Comparison of ENCODE assay signal across 11 mouse cellular contexts in the genomic region with DNA sequence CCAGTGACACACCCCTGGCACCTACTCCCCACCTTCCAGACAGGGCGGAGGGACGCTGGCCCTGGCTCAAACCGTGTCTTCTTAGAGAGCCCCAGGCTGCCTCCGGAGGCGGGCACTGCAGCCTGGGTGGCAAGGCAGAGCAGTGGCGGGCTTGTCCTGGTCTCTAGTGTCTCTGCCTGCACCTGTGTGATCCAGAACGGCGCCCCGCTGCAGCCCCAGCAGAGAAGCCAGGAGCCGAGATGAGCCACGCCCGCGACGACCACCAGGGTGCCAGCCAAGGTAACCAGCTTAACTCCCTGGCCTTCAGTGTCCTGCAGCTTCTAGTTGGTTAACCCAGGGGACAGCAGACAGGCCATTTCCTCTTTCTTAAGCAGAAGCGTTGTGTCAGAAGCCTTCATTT. TPM values are rescaled to one million over a fixed set of nuclear protein-coding genes. Genes with fewer than 3 reads are reported as not detected.
DNase-seq lines count a peak whose midpoint lies in the region; ATAC-seq and TF ChIP-seq lines count a peak whose summit lies in the region.
"Had no signal": no experiment of that assay in that cellular context is flagged by ENCODE, and none has a peak within 500 bp of the region (broad histone marks: within the 10 kb centered on the region; RNA-seq: fewer than 3 reads in every experiment).

No protein-coding gene starts in this region.

- no peak overlapping the region for H3K27ac ChIP-seq in forebrain, embryonic 11.5 days (ENCODE audit: low read depth, low read length)
- no peak overlapping the region for H3K27ac ChIP-seq in forebrain, postnatal 0 days (ENCODE audit: low read depth, low read length)
- no peak overlapping the region for H3K27ac ChIP-seq in kidney, embryonic 15.5 days
- H3K27ac ChIP-seq in hindbrain, embryonic 16.5 days (ENCODE audit: low read depth, low read length) = no peak overlapping the region
- H3K27ac ChIP-seq: left cerebral cortex, adult 2 months had no signal

- no peaks in the 10 kb centered on the region for H3K36me3 ChIP-seq in forebrain, embryonic 11.5 days (ENCODE audit: control insufficient read depth, insufficient read depth, low read length)
- H3K36me3 ChIP-seq in forebrain, postnatal 0 days (ENCODE audit: insufficient read depth) = no peaks in the 10 kb centered on the region
- H3K36me3 ChIP-seq in kidney, embryonic 15.5 days = no peaks in the 10 kb centered on the region
- no peaks in the 10 kb centered on the region for H3K36me3 ChIP-seq in hindbrain, embryonic 16.5 days (ENCODE audit: control insufficient read depth, insufficient read depth, low read length)

- H3K9me3 ChIP-seq in forebrain, embryonic 11.5 days (ENCODE audit: control insufficient read depth, low read length) = no peaks in the 10 kb centered on the region
- H3K9me3 ChIP-seq in forebrain, postnatal 0 days (ENCODE audit: low read length) = no peaks in the 10 kb centered on the region
- H3K9me3 ChIP-seq in kidney, embryonic 15.5 days (replicated peaks) = no peaks in the 10 kb centered on the region
- no peaks in the 10 kb centered on the region for H3K9me3 ChIP-seq in hindbrain, embryonic 16.5 days (ENCODE audit: control insufficient read depth, low read length)

- H3K4me2 ChIP-seq in forebrain, embryonic 11.5 days (ENCODE audit: low read depth, low read length, severe bottlenecking) = 0 out of 2 replicates have a peak overlapping the region, but pooled peaks have one; percentile 15
- no peak overlapping the region for H3K4me2 ChIP-seq in forebrain, postnatal 0 days (ENCODE audit: low read depth)
- H3K4me2 ChIP-seq in kidney, embryonic 15.5 days = peak overlapping the region; percentile 39
- H3K4me2 ChIP-seq in hindbrain, embryonic 16.5 days (ENCODE audit: low read length) = peak overlapping the region; percentile 36

- 0 out of 2 replicates have a peak, but pooled peaks cover 3% of the 10 kb centered on the region for H3K4me1 ChIP-seq in forebrain, embryonic 11.5 days (replicated peaks; ENCODE audit: control insufficient read depth, insufficient read depth, low read length)
- H3K4me1 ChIP-seq in forebrain, postnatal 0 days (ENCODE audit: insufficient read depth) = no peaks in the 10 kb centered on the region
- peaks cover 5% of the 10 kb centered on the region; the same call in 1 of the 2 replicates for H3K4me1 ChIP-seq in kidney, embryonic 15.5 days
- no peaks in the 10 kb centered on the region for H3K4me1 ChIP-seq in hindbrain, embryonic 16.5 days (ENCODE audit: control insufficient read depth, insufficient read depth, low read depth, low read length)
- H3K4me1 ChIP-seq: megakaryocyte, embryonic 14.5 days had no signal

- no peaks in the 10 kb centered on the region for H3K27me3 ChIP-seq in forebrain, embryonic 11.5 days (ENCODE audit: control insufficient read depth, insufficient read depth, low read length)
- H3K27me3 ChIP-seq in forebrain, postnatal 0 days (ENCODE audit: insufficient read depth, low read length) = no peaks in the 10 kb centered on the region
- H3K27me3 ChIP-seq in kidney, embryonic 15.5 days = no peaks in the 10 kb centered on the region
- no peaks in the 10 kb centered on the region for H3K27me3 ChIP-seq in hindbrain, embryonic 16.5 days (replicated peaks; ENCODE audit: control insufficient read depth, insufficient read depth, low read length)

- DNase-seq in forebrain, embryonic 11.5 days (ENCODE audit: low spot score) = peak; percentile 58
- DNase-seq in forebrain, postnatal 0 days = no peak
- no peak for DNase-seq in kidney, postnatal 10 days
- DNase-seq in ES-CJ7 (ENCODE audit: low read depth, low spot score) = peak; percentile 11
- DNase-seq in layer of hippocampus, adult 9-10 months (ENCODE audit: low spot score) = no peak
- no peak for DNase-seq in ovary, postnatal 14 days (ENCODE audit: low spot score)
- DNase-seq: embryo, embryonic 11 days had no signal

- 8% methylated on average over 15 of the region's 15 CpGs for WGBS in forebrain, embryonic 11.5 days
- 8% methylated on average over 15 of the region's 15 CpGs for WGBS in forebrain, postnatal 0 days
- WGBS in kidney, embryonic 15.5 days = 16% methylated on average over 15 of the region's 15 CpGs
- 15% methylated on average over 15 of the region's 15 CpGs for WGBS in hindbrain, embryonic 16.5 days

- H3K4me3 ChIP-seq in forebrain, embryonic 11.5 days (ENCODE audit: low read depth, low read length) = no peak overlapping the region
- H3K4me3 ChIP-seq in forebrain, postnatal 0 days (ENCODE audit: low read depth, low read length) = no peak overlapping the region
- H3K4me3 ChIP-seq in kidney, embryonic 15.5 days (replicated peaks) = no peak overlapping the region
- no peak overlapping the region for H3K4me3 ChIP-seq in hindbrain, embryonic 16.5 days (ENCODE audit: low read length)
- H3K4me3 ChIP-seq: left cerebral cortex, adult 2 months; megakaryocyte, embryonic 14.5 days had no signal

- H3K9ac ChIP-seq in forebrain, embryonic 11.5 days (ENCODE audit: low read length) = no peak overlapping the region
- H3K9ac ChIP-seq in forebrain, postnatal 0 days = no peak overlapping the region
- no peak overlapping the region for H3K9ac ChIP-seq in kidney, embryonic 15.5 days
- H3K9ac ChIP-seq in hindbrain, embryonic 16.5 days (ENCODE audit: low read depth, low read length) = peak overlapping the region; percentile 38; the same call in 1 of the 2 replicates

- 0 out of 2 replicates have a peak, but pooled peaks have one; percentile 21 for ATAC-seq in forebrain, embryonic 11.5 days (replicated peaks; ENCODE audit: low FRiP score)
- ATAC-seq in forebrain, postnatal 0 days = no peak
- ATAC-seq in kidney, embryonic 15.5 days (replicated peaks; ENCODE audit: low FRiP score) = no peak
- ATAC-seq in hindbrain, embryonic 16.5 days = no peak

- no peak for TF ChIP-seq CTCF in forebrain, postnatal 0 days (IDR thresholded peaks at IDR 0.05; ENCODE audit: low read depth)

RNA-seq across cellular contexts. Expression of a gene that starts 0.9 kb away (rescaled TPM):
- 0.19 and 0.32 TPM in 2 replicates for polyA plus RNA-seq in forebrain, embryonic 11.5 days (2014; fragmentation: Nextera tagmentation; extraction: Ambion mirVana)
- total RNA-seq in forebrain, postnatal 0 days (2014; rRNA removed) = 0.19 and 0.54 TPM in 2 replicates
- polyA plus RNA-seq in forebrain, postnatal 0 days (2015; fragmentation: Nextera tagmentation; extraction: Ambion mirVana) = 0.28 and 0.50 TPM in 2 replicates
- polyA plus RNA-seq in kidney, embryonic 15.5 days (2015; fragmentation: Nextera tagmentation; extraction: Ambion mirVana) = 0.30 and 0.51 TPM in 2 replicates
- 0.41 and 0.76 TPM in 2 replicates for polyA plus RNA-seq in hindbrain, embryonic 16.5 days (2015; fragmentation: Nextera tagmentation; extraction: Ambion mirVana)

Comparison
In these comparisons a context has a peak if more than half of its experiments do, and no peak if none do; other contexts are left out.
1. DNase-seq: peak in forebrain, embryonic 11.5 days (single experiment) and ES-CJ7 (single experiment); none in forebrain, postnatal 0 days (single experiment), kidney, postnatal 10 days (single experiment), layer of hippocampus, adult 9-10 months (single experiment) and ovary, postnatal 14 days (single experiment).